Mouse (Mus musculus): Measurements from ENCODE around the gene Prtg. TPM values are rescaled to one million over a fixed set of nuclear protein-coding genes. Genes with fewer than 3 reads are reported as not detected.

Prtg gene
- polyA plus RNA-seq, 1 experiment from 2014 or later, result 0.06 TPM

GRCm38 (mm10) chr9:72856721-72857120 lies 50.0 kb downstream of the Prtg start:
- Histone ChIP-seq H3K4me2 (replicated peaks; ENCODE audit: low read depth) (no peak overlapping the region), H3K9me3 (ENCODE audit: control insufficient read depth, low read length) (no peaks in the 10 kb centered on the region), H3K4me3 (ENCODE audit: low read depth, low read length) (no peak overlapping the region), H3K4me1 (replicated peaks; ENCODE audit: control insufficient read depth, insufficient read depth) (no peaks in the 10 kb centered on the region; the same call in 1 of the 2 replicates), H3K36me3 (ENCODE audit: control insufficient read depth, insufficient read depth, low read length) (no peaks in the 10 kb centered on the region), H3K27me3 (ENCODE audit: control insufficient read depth, insufficient read depth, low read length) (no peaks in the 10 kb centered on the region), H3K9ac (ENCODE audit: low read length) (no peak overlapping the region), H3K27ac (replicated peaks) (no peak overlapping the region)
- TF ChIP-seq CTCF (IDR thresholded peaks at IDR 0.05; ENCODE audit: low read depth), result no peak
- TF ChIP-seq EP300 (optimal IDR thresholded peaks at IDR 0.05), result no peak
- no peak for ATAC-seq (ENCODE audit: low FRiP score, low TSS enrichment)
- DNase-seq (ENCODE audit: low spot score), result no peak
- WGBS, result 91% methylated on average over 24 of the region's 24 CpGs

GRCm38 (mm10) chr9:72860764-72861163 lies 54.1 kb downstream of the Prtg start:
- no peak overlapping the region for H3K4me2 ChIP-seq (replicated peaks; ENCODE audit: low read depth)
- no peaks in the 10 kb centered on the region for H3K4me1 ChIP-seq (replicated peaks; ENCODE audit: control insufficient read depth, insufficient read depth)
- H3K9ac ChIP-seq (ENCODE audit: low read length), result no peak overlapping the region
- H3K27me3 ChIP-seq (ENCODE audit: control insufficient read depth, insufficient read depth, low read length), result no peaks in the 10 kb centered on the region
- H3K4me3 ChIP-seq (ENCODE audit: low read depth, low read length), result no peak overlapping the region
- ATAC-seq (ENCODE audit: low FRiP score, low TSS enrichment) (no peak), DNase-seq (ENCODE audit: low spot score) (no peak)
- no peaks in the 10 kb centered on the region for H3K36me3 ChIP-seq (ENCODE audit: control insufficient read depth, insufficient read depth, low read length)
- H3K27ac ChIP-seq (replicated peaks), result no peak overlapping the region
- TF ChIP-seq CTCF (IDR thresholded peaks at IDR 0.05; ENCODE audit: low read depth) (no peak), EP300 (optimal IDR thresholded peaks at IDR 0.05) (no peak)
- 56% methylated on average over 5 of the region's 5 CpGs for WGBS
- H3K9me3 ChIP-seq (ENCODE audit: control insufficient read depth, low read length), result no peaks in the 10 kb centered on the region

GRCm38 (mm10) chr9:72861235-72861634 lies 54.6 kb downstream of the Prtg start:
- TF ChIP-seq CTCF (IDR thresholded peaks at IDR 0.05; ENCODE audit: low read depth), result no peak
- no peak for TF ChIP-seq EP300 (optimal IDR thresholded peaks at IDR 0.05)
- DNase-seq (ENCODE audit: low spot score), result no peak
- no peak for ATAC-seq (ENCODE audit: low FRiP score, low TSS enrichment)

DNA sequence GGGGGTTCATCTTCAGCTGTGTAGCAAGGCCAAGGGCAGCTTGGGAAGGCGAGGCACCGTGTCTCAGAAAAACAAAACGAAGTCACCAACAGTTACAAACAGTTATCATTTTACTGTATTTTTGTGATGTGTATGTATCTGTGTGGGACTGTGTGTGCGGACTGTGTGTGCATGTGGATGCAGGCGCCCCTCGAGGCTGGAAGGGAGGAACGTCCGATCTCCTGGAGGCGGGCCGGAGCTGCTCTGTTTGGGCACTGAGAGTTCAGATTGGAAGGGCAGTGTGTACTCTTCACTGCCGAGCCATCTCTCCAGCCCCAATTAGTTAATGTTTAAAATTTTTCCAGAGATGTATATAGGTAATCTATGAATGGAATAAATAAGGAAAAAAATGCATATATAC lies 55.5 kb downstream of the Prtg start:
- H3K4me2 ChIP-seq (replicated peaks; ENCODE audit: low read depth), result no peak overlapping the region
- DNase-seq (ENCODE audit: low spot score), result no peak
- H3K27ac ChIP-seq (replicated peaks), result no peak overlapping the region
- TF ChIP-seq CTCF (IDR thresholded peaks at IDR 0.05; ENCODE audit: low read depth), result no peak
- no peak for TF ChIP-seq EP300 (optimal IDR thresholded peaks at IDR 0.05)
- H3K4me3 ChIP-seq (ENCODE audit: low read depth, low read length), result no peak overlapping the region
- H3K4me1 ChIP-seq (replicated peaks; ENCODE audit: control insufficient read depth, insufficient read depth), result no peaks in the 10 kb centered on the region
- H3K36me3 ChIP-seq (ENCODE audit: control insufficient read depth, insufficient read depth, low read length), result no peaks in the 10 kb centered on the region
- ATAC-seq (ENCODE audit: low FRiP score, low TSS enrichment), result no peak
- H3K9ac ChIP-seq (ENCODE audit: low read length), result no peak overlapping the region
- no peaks in the 10 kb centered on the region for H3K9me3 ChIP-seq (ENCODE audit: control insufficient read depth, low read length)
- H3K27me3 ChIP-seq (ENCODE audit: control insufficient read depth, insufficient read depth, low read length), result no peaks in the 10 kb centered on the region
- 71% methylated on average over 11 of the region's 11 CpGs for WGBS

More at GRCm38 (mm10) chr9:72861235-72861634, 54.6 kb downstream of the Prtg start:
- Histone ChIP-seq H3K4me1 (replicated peaks; ENCODE audit: control insufficient read depth, insufficient read depth) (no peaks in the 10 kb centered on the region), H3K4me2 (replicated peaks; ENCODE audit: low read depth) (no peak overlapping the region), H3K9ac (ENCODE audit: low read length) (no peak overlapping the region), H3K27me3 (ENCODE audit: control insufficient read depth, insufficient read depth, low read length) (no peaks in the 10 kb centered on the region), H3K4me3 (ENCODE audit: low read depth, low read length) (no peak overlapping the region), H3K27ac (replicated peaks) (no peak overlapping the region), H3K36me3 (ENCODE audit: control insufficient read depth, insufficient read depth, low read length) (no peaks in the 10 kb centered on the region), H3K9me3 (ENCODE audit: control insufficient read depth, low read length) (no peaks in the 10 kb centered on the region)
- WGBS, result 77% methylated on average over 10 of the region's 10 CpGs

DNA sequence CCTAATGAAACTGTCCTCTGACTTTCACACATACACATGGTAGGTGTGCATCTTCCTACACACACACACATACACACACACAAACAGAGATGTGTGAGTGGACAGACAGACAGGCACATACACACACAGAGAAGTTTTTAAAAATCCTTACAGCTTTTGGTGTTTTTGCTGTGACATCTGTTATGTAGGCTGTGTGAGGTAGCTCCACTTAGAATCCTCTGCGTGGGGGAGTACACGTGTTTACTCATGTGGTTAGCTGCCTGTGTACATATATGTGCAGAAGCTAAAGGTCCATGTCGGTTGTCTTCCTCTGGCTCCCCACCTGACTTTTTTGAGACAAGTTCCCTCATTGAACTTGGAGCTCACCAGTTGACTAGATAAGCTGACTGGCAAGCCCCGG lies 56.3 kb downstream of the Prtg start:
- no peak overlapping the region for H3K4me2 ChIP-seq (replicated peaks; ENCODE audit: low read depth)
- no peak overlapping the region for H3K27ac ChIP-seq (replicated peaks)
- no peak overlapping the region for H3K4me3 ChIP-seq (ENCODE audit: low read depth, low read length)
- TF ChIP-seq CTCF (IDR thresholded peaks at IDR 0.05; ENCODE audit: low read depth), result no peak
- no peaks in the 10 kb centered on the region for H3K36me3 ChIP-seq (ENCODE audit: control insufficient read depth, insufficient read depth, low read length)
- no peaks in the 10 kb centered on the region for H3K27me3 ChIP-seq (ENCODE audit: control insufficient read depth, insufficient read depth, low read length)
- DNase-seq (ENCODE audit: low spot score) (no peak), ATAC-seq (ENCODE audit: low FRiP score, low TSS enrichment) (no peak)
- WGBS, result 84% methylated on average over 4 of the region's 4 CpGs
- no peaks in the 10 kb centered on the region for H3K4me1 ChIP-seq (replicated peaks; ENCODE audit: control insufficient read depth, insufficient read depth)
- H3K9me3 ChIP-seq (ENCODE audit: control insufficient read depth, low read length), result no peaks in the 10 kb centered on the region
- H3K9ac ChIP-seq (ENCODE audit: low read length), result no peak overlapping the region

DNA sequence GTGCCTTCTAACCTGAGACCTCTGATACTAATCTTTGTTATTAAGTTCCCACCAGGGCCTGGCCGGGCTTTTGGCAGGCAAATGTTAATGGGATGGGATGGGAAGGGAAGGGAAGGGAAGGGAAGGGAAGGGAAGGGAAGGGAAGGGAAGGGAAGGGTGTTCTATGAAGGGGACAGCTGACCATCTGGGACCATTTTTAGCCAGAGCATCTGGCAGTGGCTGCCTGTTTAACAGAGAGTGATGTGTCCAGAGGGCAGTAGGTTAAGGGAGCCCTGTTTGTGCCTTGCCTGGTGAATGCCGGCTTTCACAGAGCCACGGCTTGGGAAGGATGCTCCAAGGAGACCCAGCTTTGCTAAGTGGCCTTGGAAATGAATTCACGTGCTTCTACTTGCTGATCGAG lies 57.1 kb downstream of the Prtg start:
- no peak overlapping the region for H3K4me3 ChIP-seq (ENCODE audit: low read depth, low read length)
- H3K4me1 ChIP-seq (replicated peaks; ENCODE audit: control insufficient read depth, insufficient read depth), result no peaks in the 10 kb centered on the region
- no peaks in the 10 kb centered on the region for H3K36me3 ChIP-seq (ENCODE audit: control insufficient read depth, insufficient read depth, low read length)
- H3K27ac ChIP-seq (replicated peaks), result no peak overlapping the region
- no peaks in the 10 kb centered on the region for H3K9me3 ChIP-seq (ENCODE audit: control insufficient read depth, low read length)
- no peak overlapping the region for H3K9ac ChIP-seq (ENCODE audit: low read length)
- DNase-seq (ENCODE audit: low spot score) (no peak), ATAC-seq (ENCODE audit: low FRiP score, low TSS enrichment) (no peak)
- no peak overlapping the region for H3K4me2 ChIP-seq (replicated peaks; ENCODE audit: low read depth)
- no peak for TF ChIP-seq EP300 (optimal IDR thresholded peaks at IDR 0.05)
- TF ChIP-seq CTCF (IDR thresholded peaks at IDR 0.05; ENCODE audit: low read depth), result no peak
- H3K27me3 ChIP-seq (ENCODE audit: control insufficient read depth, insufficient read depth, low read length), result no peaks in the 10 kb centered on the region
- WGBS, result 47% methylated on average over 5 of the region's 5 CpGs

Measured in stomach, postnatal 0 days (tissue).